Mouse (Mus musculus) layer of hippocampus, adult 18-20 months (tissue): Measurements from ENCODE around the gene Ttll11. TPM values are rescaled to one million over a fixed set of nuclear protein-coding genes. Genes with fewer than 3 reads are reported as not detected.

Experiments used
- DNase-seq, 2 experiments: peaks; one replicate each; pipeline ENCODE4 v3.0.0; 2022; ENCODE audit warnings: low spot score in 2 of 2
- total RNA-seq, 2 experiments: library from RNA; stranded (reverse); gene quantifications; 2 replicates each; pipeline ENCODE4 v1.2.3; 2021

Ttll11 gene
- total RNA-seq, 2 experiments from 2014 or later: 35.2 to 36.8 TPM

- DNase-seq: no peak
Measured at GRCm38 (mm10) chr2:35731671-35732449, 247.9 kb downstream of the Ttll11 start.

GRCm38 (mm10) chr2:35729077-35730065 lies 250.3 kb downstream of the Ttll11 start:
- DNase-seq: no peak

GRCm38 (mm10) chr2:35728633-35729032 lies 251.1 kb downstream of the Ttll11 start:
- no peak for DNase-seq

GRCm38 (mm10) chr2:35723691-35724090 lies 256.0 kb downstream of the Ttll11 start:
- DNase-seq: no peak

- no peak for DNase-seq
Measured at GRCm38 (mm10) chr2:35723267-35723666, 256.4 kb downstream of the Ttll11 start.

GRCm38 (mm10) chr2:35722821-35723220 lies 256.9 kb downstream of the Ttll11 start:
- DNase-seq: no peak

- DNase-seq: no peak
Measured at GRCm38 (mm10) chr2:35720956-35721355, 258.8 kb downstream of the Ttll11 start.

GRCm38 (mm10) chr2:35720550-35720949 lies 259.2 kb downstream of the Ttll11 start:
- no peak for DNase-seq

- peak in 1 of 2 experiments; percentile 52 for DNase-seq
Measured at GRCm38 (mm10) chr2:35720104-35720503, 259.6 kb downstream of the Ttll11 start.

GRCm38 (mm10) chr2:35719230-35720005 lies 260.3 kb downstream of the Ttll11 start:
- DNase-seq: peak; percentile 35 to 75

- no peak for DNase-seq
Measured at GRCm38 (mm10) chr2:35718662-35719061, 261.1 kb downstream of the Ttll11 start.

- no peak for DNase-seq
Measured at GRCm38 (mm10) chr2:35718003-35718500, 261.7 kb downstream of the Ttll11 start.

GRCm38 (mm10) chr2:35716175-35716574 lies 263.5 kb downstream of the Ttll11 start:
- no peak for DNase-seq

- DNase-seq: no peak
Measured at GRCm38 (mm10) chr2:35715485-35715884, 264.2 kb downstream of the Ttll11 start.

GRCm38 (mm10) chr2:35714742-35715167 lies 265.0 kb downstream of the Ttll11 start:
- no peak for DNase-seq

- no peak for DNase-seq
Measured at GRCm38 (mm10) chr2:35713460-35713859, 266.3 kb downstream of the Ttll11 start.

GRCm38 (mm10) chr2:35712611-35713010 lies 267.1 kb downstream of the Ttll11 start:
- DNase-seq: no peak

- DNase-seq: no peak
Measured at GRCm38 (mm10) chr2:35703241-35703640, 276.5 kb downstream of the Ttll11 start.

GRCm38 (mm10) chr2:35702608-35703007 lies 277.1 kb downstream of the Ttll11 start:
- DNase-seq: peak in 1 of 2 experiments; percentile 39

- DNase-seq: no peak
Measured at GRCm38 (mm10) chr2:35702001-35702400, 277.7 kb downstream of the Ttll11 start.
